Mouse (Mus musculus) E14TG2a.4 (cell line): ENCODE measurements around the gene Bcar3.

Experiments
- H3K27me3 ChIP-seq: 2 replicates; pipeline ENCODE4 v1.6.1; 2014; ENCODE audit warnings: low read length, control low read depth; ENCODE audit not compliant: insufficient read depth
- H3K36me3 ChIP-seq: 2 replicates; pipeline ENCODE4 v1.6.1; 2014; ENCODE audit warnings: low read length, control low read depth; ENCODE audit not compliant: insufficient read depth
- H3K4me1 ChIP-seq: replicated peaks from 2 replicates; pipeline ENCODE4 v1.6.1; 2014; ENCODE audit warnings: low read depth, low read length, control low read depth
- H3K4me3 ChIP-seq: replicated peaks from 2 replicates; pipeline ENCODE4 v1.5.1; 2014; ENCODE audit warnings: mild to moderate bottlenecking, low read length
- H3K9me3 ChIP-seq: 2 replicates; pipeline ENCODE4 v1.6.1; 2014; ENCODE audit warnings: low read length, control low read depth
- CTCF ChIP-seq: conservative IDR thresholded peaks from 2 replicates; pipeline ENCODE4 v1.5.1; 2014; ENCODE audit warnings: low read length
- NANOG ChIP-seq: IDR thresholded peaks from 2 replicates; pipeline ENCODE4 v1.6.1; 2014; ENCODE audit warnings: borderline replicate concordance, low read length, mixed read lengths
- POU5F1 ChIP-seq: IDR thresholded peaks from 2 replicates; pipeline ENCODE4 v1.6.1; 2014; ENCODE audit warnings: low read length, borderline replicate concordance

The Bcar3 gene

DNA sequence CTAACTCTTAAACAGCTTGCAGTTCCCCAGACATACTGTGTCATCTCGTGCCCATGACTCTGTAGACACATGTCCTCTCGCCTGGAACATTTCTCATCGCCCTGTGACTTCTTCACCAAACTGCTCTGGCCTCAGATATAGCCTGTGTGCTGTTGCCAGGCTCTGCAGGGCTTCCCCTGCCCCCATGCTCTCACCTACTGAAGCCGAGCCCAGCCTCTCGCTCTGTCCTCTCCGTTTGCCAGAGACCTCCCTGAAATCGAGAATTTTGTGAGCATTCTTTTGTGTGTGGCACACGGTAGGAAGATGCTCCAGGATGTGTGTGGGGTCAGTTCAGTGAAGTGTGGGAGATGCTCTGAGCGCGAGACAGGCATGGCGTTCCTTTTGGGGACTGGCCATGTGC is 151.8 kb downstream of the Bcar3 start:
- Histone ChIP-seq H3K9me3 (no peaks in the 10 kb centered on the region), H3K27me3 (no peaks in the 10 kb centered on the region), H3K36me3 (peaks cover 33% of the 10 kb centered on the region), H3K4me3 (no peak overlapping the region), H3K4me1 (peaks cover 75% of the 10 kb centered on the region)
- TF ChIP-seq POU5F1 (no peak), NANOG (no peak), CTCF (no peak)

DNA sequence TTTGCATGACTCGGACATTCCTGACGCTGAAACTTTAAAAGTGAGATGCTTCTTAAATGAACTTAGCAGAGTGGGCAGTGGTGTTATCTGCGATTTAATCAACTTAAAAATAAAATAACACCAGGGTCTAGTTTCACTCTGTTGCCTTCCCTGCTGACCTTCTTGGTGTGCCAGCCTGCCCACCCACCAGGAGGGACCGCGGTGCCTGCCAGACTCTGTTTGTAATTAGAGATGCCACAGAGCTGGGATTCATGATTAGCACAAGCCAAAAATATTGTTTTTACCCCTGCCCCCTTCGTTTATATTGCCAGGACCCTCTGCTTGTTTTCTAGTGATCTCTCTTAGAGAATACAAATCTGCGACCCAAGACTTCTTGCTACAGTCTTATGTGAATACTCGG is 152.7 kb downstream of the Bcar3 start:
- Histone ChIP-seq H3K36me3 (peaks cover 35% of the 10 kb centered on the region), H3K4me1 (peaks cover 75% of the 10 kb centered on the region)

DNA sequence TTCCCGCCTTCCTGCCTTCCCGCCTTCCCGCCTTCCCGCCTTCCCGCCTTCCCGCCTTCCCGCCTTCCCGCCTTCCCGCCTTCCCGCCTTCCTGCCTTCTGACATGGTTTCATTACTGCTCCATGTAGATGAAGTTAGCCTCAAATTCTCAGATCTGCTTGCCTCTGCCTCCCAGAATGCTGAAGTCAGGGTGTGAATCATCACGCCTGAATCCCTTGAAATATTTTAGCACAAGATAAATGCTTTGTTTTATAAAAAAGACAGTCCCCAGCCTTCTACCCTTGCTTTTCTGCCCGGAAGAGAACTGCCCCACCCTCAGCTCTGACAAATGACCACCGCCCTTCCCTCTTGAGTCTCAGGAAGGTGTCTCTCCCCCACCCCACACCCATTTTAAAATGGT is 154.3 kb downstream of the Bcar3 start:
- Histone ChIP-seq H3K4me1 (peaks cover 67% of the 10 kb centered on the region), H3K36me3 (peaks cover 42% of the 10 kb centered on the region), H3K27me3 (no peaks in the 10 kb centered on the region), H3K4me3 (no peak overlapping the region), H3K9me3 (no peaks in the 10 kb centered on the region)
- TF ChIP-seq NANOG (no peak), POU5F1 (no peak), CTCF (no peak)

More for the DNA sequence above, 152.7 kb downstream of the Bcar3 start:
- peak overlapping the region; percentile 37; the same call in 1 of the 2 replicates for H3K4me3 ChIP-seq
- no peaks in the 10 kb centered on the region for H3K27me3 ChIP-seq
- TF ChIP-seq NANOG (no peak), CTCF (no peak), POU5F1 (no peak)
- H3K9me3 ChIP-seq, result no peaks in the 10 kb centered on the region

DNA sequence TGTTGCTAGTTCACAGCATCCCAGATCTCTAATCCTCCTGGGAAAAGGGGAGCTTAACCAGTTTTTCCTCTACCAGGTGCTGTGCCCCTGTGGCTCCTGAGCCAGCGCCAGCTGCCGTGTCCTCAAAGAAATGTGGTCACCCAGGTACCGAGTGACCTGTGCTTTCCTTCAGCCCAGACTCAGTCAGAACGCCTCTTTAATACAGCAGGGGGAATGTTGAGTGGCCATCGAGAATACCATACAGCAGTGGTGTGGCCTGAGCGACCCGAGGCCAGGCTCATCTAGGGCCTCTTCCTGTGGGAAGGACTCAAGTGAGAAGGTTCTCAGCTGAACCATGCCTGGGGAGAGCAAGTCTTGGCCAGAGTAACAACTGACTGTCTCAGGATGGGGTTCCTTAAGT is 156.1 kb downstream of the Bcar3 start:
- peaks cover 40% of the 10 kb centered on the region for H3K36me3 ChIP-seq
- H3K9me3 ChIP-seq, result no peaks in the 10 kb centered on the region
- H3K27me3 ChIP-seq, result no peaks in the 10 kb centered on the region
- no peak overlapping the region for H3K4me3 ChIP-seq
- H3K4me1 ChIP-seq, result peaks cover 76% of the 10 kb centered on the region
- no peak for TF ChIP-seq POU5F1
- TF ChIP-seq CTCF, result no peak
- no peak for TF ChIP-seq NANOG

DNA sequence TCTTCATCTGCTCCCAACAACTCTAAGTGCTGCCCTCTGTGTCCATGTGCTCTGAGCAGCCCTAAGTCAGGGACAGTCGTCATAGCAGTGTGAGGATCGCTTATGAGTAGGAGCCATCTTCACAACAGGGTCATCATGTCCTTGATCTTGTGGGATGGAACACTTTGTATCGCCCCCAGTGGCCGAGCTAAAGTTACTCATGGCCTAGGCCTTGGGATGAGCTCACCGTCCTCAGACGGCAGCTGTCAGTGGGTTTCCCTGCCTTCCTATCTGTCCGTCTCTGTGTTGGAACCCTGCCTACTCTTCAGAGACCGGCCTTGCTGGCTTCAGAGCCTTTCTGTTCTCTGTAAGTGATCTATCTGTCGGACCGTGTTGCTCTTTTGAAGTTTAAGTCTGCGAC is 159.9 kb downstream of the Bcar3 start:
- H3K9me3 ChIP-seq, result no peaks in the 10 kb centered on the region
- no peak overlapping the region for H3K4me3 ChIP-seq
- peaks cover 31% of the 10 kb centered on the region for H3K36me3 ChIP-seq
- H3K27me3 ChIP-seq, result no peaks in the 10 kb centered on the region
- H3K4me1 ChIP-seq, result peaks cover 67% of the 10 kb centered on the region
- TF ChIP-seq NANOG (no peak), POU5F1 (no peak), CTCF (no peak)

DNA sequence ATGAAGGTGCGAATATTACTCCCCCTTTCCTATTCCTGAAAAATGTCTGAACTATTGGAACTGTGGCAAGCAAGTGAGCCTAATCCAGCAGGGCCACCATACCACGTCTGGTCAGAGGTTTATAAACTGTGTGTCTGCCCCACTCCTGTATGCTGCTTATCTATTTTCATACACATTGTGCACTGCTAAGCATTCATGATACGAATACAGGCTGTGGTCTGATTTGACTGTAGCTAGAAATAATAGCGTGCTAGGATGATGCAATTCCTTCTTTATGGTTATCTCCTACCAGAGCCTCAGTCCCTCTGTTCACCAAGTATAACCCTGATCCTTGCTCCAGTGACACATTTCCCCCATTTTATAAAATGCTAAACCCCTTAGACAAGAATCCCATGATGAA is 162.2 kb downstream of the Bcar3 start:
- TF ChIP-seq POU5F1 (no peak), NANOG (no peak), CTCF (no peak)

DNA sequence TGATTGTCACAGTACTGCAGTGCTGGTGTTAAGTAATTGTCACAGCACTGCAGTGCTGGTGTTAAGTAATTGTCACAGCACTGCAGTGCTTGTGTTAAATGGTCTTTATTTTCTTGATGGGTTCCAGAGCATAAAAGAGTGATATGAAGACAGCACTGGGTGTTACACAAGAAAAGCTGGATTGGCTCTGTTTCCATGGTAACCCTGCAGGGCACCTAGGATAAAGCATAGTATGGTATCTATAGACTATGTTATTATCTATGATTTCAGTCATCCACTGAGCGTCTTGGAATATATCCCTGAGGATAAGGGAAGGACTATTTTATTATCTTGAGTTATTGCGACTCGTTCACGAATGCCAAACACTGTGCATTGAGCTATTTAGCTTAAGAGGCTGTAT is 162.9 kb downstream of the Bcar3 start:
- H3K9me3 ChIP-seq, result no peaks in the 10 kb centered on the region
- H3K27me3 ChIP-seq, result no peaks in the 10 kb centered on the region
- 0 out of 2 replicates have a peak, but pooled peaks cover 15% of the 10 kb centered on the region for H3K36me3 ChIP-seq
- peaks cover 69% of the 10 kb centered on the region for H3K4me1 ChIP-seq
- no peak for TF ChIP-seq POU5F1
- TF ChIP-seq NANOG, result no peak
- no peak for TF ChIP-seq CTCF
- no peak overlapping the region for H3K4me3 ChIP-seq

More for the DNA sequence above, 162.2 kb downstream of the Bcar3 start:
- Histone ChIP-seq H3K4me1 (peaks cover 62% of the 10 kb centered on the region), H3K27me3 (no peaks in the 10 kb centered on the region), H3K9me3 (no peaks in the 10 kb centered on the region), H3K36me3 (peaks cover 21% of the 10 kb centered on the region; the same call in 1 of the 2 replicates), H3K4me3 (no peak overlapping the region)

DNA sequence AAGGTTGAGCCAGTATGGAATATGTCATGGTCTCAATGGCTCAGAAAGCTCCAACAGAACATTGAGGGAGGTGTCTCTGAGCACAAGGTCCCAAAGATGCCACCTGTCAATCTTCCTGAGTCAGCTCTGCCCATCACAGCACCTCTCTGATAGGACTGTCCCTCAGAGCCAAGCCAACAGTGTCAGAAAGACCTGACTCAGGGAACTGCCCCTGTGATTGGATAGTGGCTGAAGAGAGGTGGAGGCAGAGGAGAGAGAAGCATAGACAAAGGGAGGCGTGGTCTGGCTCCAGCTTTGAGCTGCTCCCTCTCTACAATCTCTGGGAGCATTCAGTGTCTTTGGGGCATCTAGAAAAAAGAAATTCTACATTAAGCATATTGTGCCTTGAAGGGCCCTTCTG is 163.8 kb downstream of the Bcar3 start:
- H3K4me1 ChIP-seq, result peaks cover 78% of the 10 kb centered on the region
- TF ChIP-seq NANOG (no peak), POU5F1 (no peak), CTCF (no peak)
- H3K4me3 ChIP-seq, result 0 out of 2 replicates have a peak overlapping the region, but pooled peaks have one; percentile 23
- H3K36me3 ChIP-seq, result 0 out of 2 replicates have a peak, but pooled peaks cover 10% of the 10 kb centered on the region
- no peaks in the 10 kb centered on the region for H3K9me3 ChIP-seq
- H3K27me3 ChIP-seq, result no peaks in the 10 kb centered on the region

DNA sequence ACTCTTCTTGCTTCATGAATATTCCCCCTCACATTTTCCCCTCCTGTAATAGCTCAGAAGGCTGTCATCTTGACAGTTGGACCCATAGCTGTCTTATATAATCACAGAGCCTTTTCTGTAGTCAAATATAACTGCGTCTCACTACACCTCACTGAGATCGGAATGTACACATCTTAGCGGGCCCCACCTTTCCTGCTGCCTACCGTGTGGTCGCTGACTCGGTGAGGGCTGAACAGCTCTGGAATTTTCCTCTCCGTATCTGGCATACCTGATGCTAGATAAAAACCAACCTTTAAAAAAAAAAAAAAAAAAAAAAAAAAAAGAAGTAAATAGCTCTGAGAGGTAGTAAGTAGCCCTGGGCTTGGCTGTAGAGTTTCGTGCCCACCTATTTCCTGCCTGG is 164.8 kb downstream of the Bcar3 start:
- H3K27me3 ChIP-seq, result no peaks in the 10 kb centered on the region
- 0 out of 2 replicates have a peak, but pooled peaks cover 14% of the 10 kb centered on the region for H3K36me3 ChIP-seq
- TF ChIP-seq POU5F1, result no peak
- no peak for TF ChIP-seq CTCF
- no peak for TF ChIP-seq NANOG
- no peaks in the 10 kb centered on the region for H3K9me3 ChIP-seq
- 0 out of 2 replicates have a peak overlapping the region, but pooled peaks have one; percentile 23 for H3K4me3 ChIP-seq
- H3K4me1 ChIP-seq, result peaks cover 81% of the 10 kb centered on the region
